Mouse (Mus musculus) kidney, adult 2 months (tissue): ENCODE measurements around the gene Psmb8. TPM values are rescaled to one million over a fixed set of nuclear protein-coding genes. Genes with fewer than 3 reads are reported as not detected.

Experiments
- DNase-seq: peaks from one replicate; pipeline ENCODE4 v3.0.0; 2021
- H3K27ac ChIP-seq: fragments of 200-500 bp; 2 replicates; pipeline ENCODE4 v1.5.1; 2012; ENCODE audit warnings: low read depth, low read length, control low read depth, inconsistent platforms; ENCODE audit not compliant: insufficient read depth
- H3K27me3 ChIP-seq: fragments of 200-500 bp; replicated peaks from 2 replicates; pipeline ENCODE4 v1.6.1; 2012; ENCODE audit warnings: mild to moderate bottlenecking, moderate library complexity, low read length, inconsistent platforms; ENCODE audit not compliant: control insufficient read depth, insufficient read depth
- H3K36me3 ChIP-seq: fragments of 200-500 bp; 2 replicates; pipeline ENCODE4 v1.6.1; 2012; ENCODE audit warnings: mild to moderate bottlenecking, moderate library complexity, low read length, inconsistent platforms; ENCODE audit not compliant: control insufficient read depth, insufficient read depth
- H3K4me1 ChIP-seq: fragments of 200-500 bp; 2 replicates; pipeline ENCODE4 v1.6.1; 2011; ENCODE audit warnings: low read length; ENCODE audit not compliant: control insufficient read depth, insufficient read depth
- H3K4me3 ChIP-seq: fragments of 200-500 bp; 2 replicates; pipeline ENCODE4 v1.5.1; 2011; ENCODE audit warnings: mild to moderate bottlenecking, low read depth, low read length, control low read depth; ENCODE audit not compliant: insufficient read depth
- CTCF ChIP-seq: fragments of 200-500 bp; conservative IDR thresholded peaks from 2 replicates; pipeline ENCODE4 v1.5.1; 2011; ENCODE audit warnings: low read depth, mild to moderate bottlenecking, control low read depth, low read length, moderate library complexity, mixed read lengths; ENCODE audit not compliant: insufficient read depth, insufficient read length
- POLR2A ChIP-seq: fragments of 200-500 bp; IDR thresholded peaks from one replicate; pipeline ENCODE4 v1.6.1; 2011; ENCODE audit warnings: low read depth, low read length, control low read depth
- WGBS: fragments of 180-500 bp; shearing (Covaris S2); methylation state at CpG from one replicate; pipeline ENCODE4 v1.1.7; 2018; 5-methylcytosine and 5-hydroxymethylcytosine counted together
- polyA plus RNA-seq: library from polyadenylated mRNA; depleted of rRNA; stranded (reverse); fragments of >200 nt; gene quantifications from 2 replicates; pipeline ENCODE4 v1.2.3, GENCODE M21; 2012

The Psmb8 gene
- polyA plus RNA-seq, 1 experiment: 58.1 TPM

- Histone ChIP-seq H3K4me3 (no peak overlapping the region), H3K27me3 (no peaks in the 10 kb centered on the region), H3K36me3 (no peaks in the 10 kb centered on the region), H3K4me1 (no peaks in the 10 kb centered on the region), H3K27ac (no peak overlapping the region)
- TF ChIP-seq POLR2A (no peak), CTCF (no peak)
- DNase-seq: no peak
- WGBS: 63% methylated on average over 8 of the region's 8 CpGs
Measured at GRCm38 (mm10) chr17:34193468-34193867, 4.1 kb upstream of the Psmb8 start.

GRCm38 (mm10) chr17:34194723-34195122, 2.8 kb upstream of the Psmb8 start:
- TF ChIP-seq POLR2A (no peak), CTCF (no peak)
- no peak for DNase-seq
- Histone ChIP-seq H3K27me3 (no peaks in the 10 kb centered on the region), H3K4me1 (no peaks in the 10 kb centered on the region), H3K36me3 (no peaks in the 10 kb centered on the region), H3K27ac (no peak overlapping the region), H3K4me3 (no peak overlapping the region)
- 96% methylated on average over 4 of the region's 4 CpGs for WGBS

GRCm38 (mm10) chr17:34196491-34196890, 1.0 kb upstream of the Psmb8 start:
- Histone ChIP-seq H3K27ac (no peak overlapping the region), H3K4me1 (no peaks in the 10 kb centered on the region), H3K36me3 (no peaks in the 10 kb centered on the region), H3K27me3 (no peaks in the 10 kb centered on the region), H3K4me3 (no peak overlapping the region)
- WGBS: 73% methylated on average over 12 of the region's 12 CpGs
- TF ChIP-seq POLR2A (no peak), CTCF (no peak)
- no peak for DNase-seq

GRCm38 (mm10) chr17:34197904-34198520, 491 bp downstream of the Psmb8 start:
- TF ChIP-seq CTCF: no peak
- no peak for TF ChIP-seq POLR2A
- no peaks in the 10 kb centered on the region for H3K36me3 ChIP-seq
- peak; percentile 76 for DNase-seq
- peak overlapping the region; percentile 26 for H3K27ac ChIP-seq
- peak overlapping the region; percentile 67 for H3K4me3 ChIP-seq
- under 1% methylated on average over 32 of the region's 32 CpGs for WGBS
- H3K4me1 ChIP-seq: no peaks in the 10 kb centered on the region
- H3K27me3 ChIP-seq: no peaks in the 10 kb centered on the region

- Histone ChIP-seq H3K27me3 (no peaks in the 10 kb centered on the region), H3K27ac (peak overlapping the region; percentile 26; the same call in 1 of the 2 replicates), H3K4me1 (no peaks in the 10 kb centered on the region), H3K36me3 (no peaks in the 10 kb centered on the region), H3K4me3 (peak overlapping the region; percentile 67)
- no peak for DNase-seq
- TF ChIP-seq POLR2A (no peak), CTCF (no peak)
- 18% methylated on average over 11 of the region's 11 CpGs for WGBS
Measured at GRCm38 (mm10) chr17:34198521-34198912, 996 bp downstream of the Psmb8 start.

GRCm38 (mm10) chr17:34199050-34199619, 1.6 kb downstream of the Psmb8 start:
- Histone ChIP-seq H3K27ac (no peak overlapping the region), H3K4me1 (peaks cover 3% of the 10 kb centered on the region; the same call in 1 of the 2 replicates), H3K36me3 (no peaks in the 10 kb centered on the region), H3K27me3 (no peaks in the 10 kb centered on the region), H3K4me3 (peak overlapping the region; percentile 67)
- no peak for DNase-seq
- WGBS: 75% methylated on average over 12 of the region's 12 CpGs
- no peak for TF ChIP-seq POLR2A
- TF ChIP-seq CTCF: no peak

- Histone ChIP-seq H3K4me3 (no peak overlapping the region), H3K36me3 (no peaks in the 10 kb centered on the region), H3K27me3 (no peaks in the 10 kb centered on the region), H3K27ac (no peak overlapping the region), H3K4me1 (peaks cover 3% of the 10 kb centered on the region; the same call in 1 of the 2 replicates)
- TF ChIP-seq CTCF (no peak), POLR2A (no peak)
- no peak for DNase-seq
- WGBS: 89% methylated on average over 10 of the region's 10 CpGs
Measured at GRCm38 (mm10) chr17:34200047-34200446, 2.5 kb downstream of the Psmb8 start.
